Mouse (Mus musculus) cerebellum, adult 2 months (tissue): ENCODE measurements around the gene Ufsp1.

Experiments used
- CTCF ChIP-seq: fragments of 200-500 bp; IDR thresholded peaks from 2 replicates; pipeline ENCODE4 v1.5.1; 2011; ENCODE audit warnings: low read depth, mild to moderate bottlenecking, control low read depth, low read length, moderate library complexity, borderline replicate concordance; ENCODE audit not compliant: insufficient read depth
- POLR2A ChIP-seq: fragments of 200-500 bp; IDR thresholded peaks from 2 replicates; pipeline ENCODE4 v1.6.1; 2011; ENCODE audit warnings: low read length, control low read depth, borderline replicate concordance; ENCODE audit not compliant: insufficient read depth

DNA sequence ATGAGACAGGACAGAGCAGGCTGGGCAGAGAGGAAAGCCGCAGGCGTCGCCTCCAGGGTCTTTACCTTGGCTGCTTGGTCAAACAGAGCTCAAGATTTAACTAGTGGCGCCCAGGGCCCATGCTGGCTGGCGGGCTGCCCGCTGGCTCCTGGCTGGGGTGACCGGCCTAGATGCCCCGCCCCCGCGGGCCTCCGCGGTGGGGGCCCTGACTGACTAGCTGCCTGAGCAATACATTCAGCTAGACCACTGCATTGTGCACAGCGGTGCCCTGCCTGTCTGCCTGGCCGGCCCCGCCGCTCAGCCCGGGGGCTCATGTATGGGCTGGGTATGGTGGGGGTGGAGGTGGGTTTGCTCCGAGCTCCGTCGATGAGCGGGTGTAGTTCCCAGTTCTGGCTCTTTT is 6.8 kb downstream of the Ufsp1 start:
- TF ChIP-seq POLR2A (no peak), CTCF (no peak)
